Mouse (Mus musculus): ENCODE data around the gene Anks3.

Anks3 gene

GRCm38 (mm10) chr16:4963797-4964709 is at the start of gene Anks3:
Gene Anks3, minus strand, starts transcription at chr16:4964205.
- DNase-seq (ENCODE audit: low read depth, low spot score) = peak; percentile 96

- DNase-seq (ENCODE audit: low read depth, low spot score) = peak; percentile 99
These were observed 49.2 kb upstream of the Anks3 start, which contains the start of gene Rogdi for GRCm38 (mm10) chr16:5013054-5013838. Gene Rogdi, minus strand, starts transcription at chr16:5013553.

DNA sequence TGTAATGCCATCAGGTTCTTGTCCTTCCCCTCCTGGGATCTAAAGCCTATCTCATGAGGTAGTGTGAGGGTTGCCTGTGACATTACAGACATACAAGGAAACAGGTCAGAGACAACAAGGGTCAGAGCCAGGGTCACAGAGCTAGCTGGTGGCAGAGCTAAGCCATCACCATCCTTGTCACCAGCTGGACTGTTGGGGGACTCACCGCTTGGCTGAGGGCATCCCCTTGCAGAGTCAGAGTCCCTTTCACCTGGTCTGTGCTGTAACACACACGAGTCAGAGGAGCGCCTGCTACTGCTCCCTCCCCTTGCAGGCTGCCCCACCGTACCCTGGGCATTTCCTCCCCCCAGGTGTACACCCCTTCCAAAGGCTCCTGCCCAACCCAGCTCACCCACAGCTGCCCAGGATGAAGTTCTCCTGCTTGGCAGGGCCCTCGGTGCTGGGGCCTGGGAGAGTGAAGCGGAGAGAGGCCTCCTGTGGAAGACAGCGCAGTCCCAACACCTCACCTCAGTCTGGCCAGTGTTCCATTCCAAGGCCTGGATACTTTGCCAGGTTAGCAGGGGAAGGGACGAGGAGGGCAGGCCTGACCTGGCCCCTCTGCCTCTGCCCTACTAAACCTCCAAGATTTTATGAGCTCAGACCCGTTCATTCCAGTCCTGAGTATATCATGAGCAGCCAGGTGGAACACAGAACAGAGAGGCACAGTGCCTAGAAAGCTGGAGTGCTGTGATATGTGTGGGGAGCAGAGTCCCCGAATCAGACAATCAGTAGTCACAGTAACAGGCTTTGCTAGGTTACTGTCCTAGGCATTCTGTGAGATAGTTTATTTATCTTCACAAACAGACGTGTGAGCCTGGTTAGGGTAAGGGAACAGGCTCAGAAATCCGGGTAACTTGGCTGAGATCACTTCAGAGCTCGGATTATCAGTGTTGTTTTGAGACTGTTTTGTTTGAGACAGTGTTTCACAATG is 48.3 kb upstream of the Anks3 start:
- peak; percentile 83 for DNase-seq (ENCODE audit: low read depth, low spot score)

DNA sequence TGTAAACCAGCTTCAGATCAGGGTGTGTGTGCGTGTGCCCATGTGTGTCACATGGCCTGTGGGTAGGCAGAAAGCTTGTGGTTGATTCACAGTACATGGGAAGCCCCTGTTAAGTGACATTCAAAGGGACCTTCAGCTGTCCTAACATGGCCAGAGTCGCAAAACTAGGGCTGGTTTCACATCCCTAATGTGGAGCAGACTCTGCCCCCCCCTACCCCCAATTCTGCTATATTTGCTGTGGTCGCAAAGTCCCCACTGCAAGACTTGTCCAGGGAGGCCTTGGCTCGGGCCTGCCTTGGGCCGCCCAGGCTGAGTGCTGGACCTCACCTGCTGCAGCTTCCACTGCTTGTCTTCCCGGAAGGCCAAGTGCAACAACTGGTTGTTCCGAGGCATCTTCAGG is 47.3 kb upstream of the Anks3 start:
- DNase-seq (ENCODE audit: low read depth, low spot score) = peak; percentile 92

DNA sequence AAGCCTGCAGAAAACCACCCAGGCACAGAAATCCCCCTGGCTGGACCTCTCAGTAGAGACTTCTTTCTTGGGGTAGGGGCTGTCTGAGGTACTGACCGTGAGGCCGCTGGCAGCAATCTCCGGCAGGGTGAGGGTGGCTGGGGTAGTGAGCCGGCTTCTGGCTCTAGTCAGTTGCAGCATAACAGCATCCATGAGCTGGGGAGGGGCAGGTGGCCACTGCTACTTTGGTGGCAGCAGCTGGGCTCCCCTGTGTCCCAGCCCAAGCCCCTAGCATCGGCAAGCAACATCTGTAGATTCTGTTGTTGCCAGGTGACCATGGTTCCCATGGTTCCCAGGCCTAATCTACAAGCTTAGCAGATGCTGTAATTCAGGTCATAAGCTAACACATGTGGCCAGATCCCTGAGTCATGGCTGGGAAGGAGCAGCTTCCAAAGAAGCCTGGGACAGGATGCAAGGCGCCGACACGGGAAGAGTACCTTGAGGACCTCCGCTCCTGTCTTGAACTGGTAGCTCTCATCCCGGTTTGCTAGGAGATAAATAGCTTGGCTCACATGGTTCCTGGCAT is 46.4 kb upstream of the Anks3 start:
- DNase-seq (ENCODE audit: low read depth, low spot score) = peak; percentile 19

- DNase-seq (ENCODE audit: low read depth, low spot score) = no peak
These were observed 44.1 kb upstream of the Anks3 start for GRCm38 (mm10) chr16:5008076-5008475.

- DNase-seq (ENCODE audit: low read depth, low spot score) = no peak
These were observed 43.5 kb upstream of the Anks3 start for GRCm38 (mm10) chr16:5007492-5007891.

GRCm38 (mm10) chr16:5007067-5007466 is 43.1 kb upstream of the Anks3 start, which contains the start of gene Smim22:
Gene Smim22, plus strand, starts transcription at chr16:5007288.
- DNase-seq (ENCODE audit: low read depth, low spot score) = no peak

- DNase-seq (ENCODE audit: low read depth, low spot score) = no peak
These were observed 36.6 kb upstream of the Anks3 start for GRCm38 (mm10) chr16:5000611-5001010.

- no peak for DNase-seq (ENCODE audit: low read depth, low spot score)
These were observed 35.0 kb upstream of the Anks3 start for GRCm38 (mm10) chr16:4998984-4999383.

DNA sequence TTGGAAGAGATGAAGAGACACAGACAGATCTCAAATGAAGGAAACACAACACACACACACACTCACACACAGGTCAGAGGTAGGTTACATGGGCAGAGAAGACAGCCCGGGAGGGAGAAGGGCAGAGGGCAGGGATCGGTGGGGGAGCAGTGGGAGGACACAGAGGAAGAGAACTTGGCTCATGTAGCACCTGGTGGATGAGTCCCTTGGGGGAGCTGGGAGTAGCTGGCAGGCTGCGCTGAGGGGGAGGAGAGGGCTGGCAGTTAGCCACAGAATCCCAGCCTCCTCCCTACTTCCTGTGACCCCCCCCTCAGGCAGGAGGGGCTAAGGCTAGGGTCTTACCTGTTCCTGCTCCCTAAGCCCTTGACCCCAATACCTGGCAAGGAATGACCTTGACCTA is 33.5 kb upstream of the Anks3 start, which contains the start of gene Sept12:
Sept12 (minus strand) TSS at position 300 of the 400 bp plus-strand sequence.
- no peak for DNase-seq (ENCODE audit: low read depth, low spot score)

DNA sequence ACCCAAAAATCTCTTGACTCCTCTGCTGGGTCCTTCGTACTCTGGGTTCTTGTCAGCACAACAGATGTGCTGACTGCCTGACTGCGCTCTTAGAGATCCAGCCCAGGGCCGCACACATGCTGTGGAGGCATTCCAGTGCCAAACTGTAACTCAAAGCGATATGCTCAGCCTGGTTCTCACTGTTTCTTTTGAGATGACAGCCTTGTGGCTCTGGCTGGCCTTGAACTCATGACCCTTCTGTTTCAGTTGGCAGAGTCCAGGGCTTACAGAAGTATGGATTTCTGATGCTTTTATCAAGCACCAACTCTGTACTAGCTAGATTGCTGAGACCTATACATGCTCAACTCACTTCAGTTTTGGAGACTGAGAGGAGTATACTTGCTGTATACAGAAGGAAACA is 29.3 kb upstream of the Anks3 start:
- no peak for DNase-seq (ENCODE audit: low read depth, low spot score)

DNA sequence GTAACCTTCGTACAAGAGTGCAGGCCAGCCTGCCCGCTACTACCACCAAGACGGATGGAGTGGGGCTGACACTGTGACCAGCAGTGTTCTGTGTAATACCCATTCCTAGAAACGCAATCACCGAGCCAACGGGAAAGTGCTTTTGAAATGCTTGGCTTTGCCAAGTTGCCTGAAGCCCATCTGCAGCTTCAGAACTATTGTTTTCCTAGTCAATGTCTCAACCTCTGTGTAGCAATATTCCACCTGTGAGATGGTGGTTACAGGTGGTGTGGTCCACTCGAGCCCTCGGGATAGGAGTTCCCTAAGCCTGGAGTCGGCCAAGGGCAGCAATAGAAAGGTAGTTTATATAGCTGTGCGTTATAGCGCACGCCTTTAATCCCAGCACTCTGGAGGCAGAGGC is 20.7 kb upstream of the Anks3 start:
- DNase-seq (ENCODE audit: low read depth, low spot score) = no peak

GRCm38 (mm10) chr16:4979755-4980380 is 15.9 kb upstream of the Anks3 start:
- peak; percentile 73 for DNase-seq (ENCODE audit: low read depth, low spot score)

DNA sequence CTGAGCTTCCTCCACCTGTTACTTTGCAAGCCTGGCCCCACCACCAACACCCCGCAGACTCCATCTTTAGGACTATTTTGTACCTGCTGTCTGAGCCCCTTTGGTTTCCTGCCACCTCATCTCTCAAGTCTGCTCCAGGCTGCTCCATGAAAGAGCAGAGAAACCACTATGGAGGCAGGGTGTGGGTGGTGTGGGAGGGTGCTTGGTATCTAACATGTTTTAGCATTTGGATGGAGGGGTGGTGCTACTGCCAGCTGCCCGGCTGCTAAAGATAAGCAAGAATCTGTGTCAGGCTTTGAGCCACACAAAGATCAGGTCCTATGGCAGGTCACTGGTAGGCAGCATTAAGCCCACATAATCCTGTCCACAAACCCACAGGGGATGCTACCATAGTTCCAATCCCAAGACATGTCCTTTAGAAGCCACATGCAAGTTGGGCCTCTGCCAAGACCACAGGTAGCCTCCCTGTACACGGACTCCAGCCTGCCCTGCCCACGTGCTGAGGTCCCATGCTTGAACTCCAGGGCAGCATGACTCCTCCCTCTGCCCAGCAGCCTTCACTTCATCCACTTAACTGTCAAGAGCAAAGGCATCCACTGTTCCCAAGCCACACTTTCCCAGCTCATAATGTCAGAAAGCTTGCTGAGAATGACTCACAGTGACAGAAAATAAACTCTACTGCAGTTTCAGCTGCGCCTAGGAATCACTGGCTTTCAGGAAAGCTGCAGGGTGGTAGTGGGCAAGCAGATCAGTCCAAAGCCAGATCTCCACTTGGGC is 14.5 kb upstream of the Anks3 start:
- DNase-seq (ENCODE audit: low read depth, low spot score) = no peak

GRCm38 (mm10) chr16:4976180-4976579 is 12.2 kb upstream of the Anks3 start:
- DNase-seq (ENCODE audit: low read depth, low spot score) = no peak

GRCm38 (mm10) chr16:4974521-4974920 is 10.5 kb upstream of the Anks3 start:
- DNase-seq (ENCODE audit: low read depth, low spot score) = no peak

- no peak for DNase-seq (ENCODE audit: low read depth, low spot score)
These were observed 7.6 kb upstream of the Anks3 start for GRCm38 (mm10) chr16:4971626-4972025.

- DNase-seq (ENCODE audit: low read depth, low spot score) = no peak
These were observed 5.2 kb upstream of the Anks3 start for GRCm38 (mm10) chr16:4969055-4969843.
